Mouse (Mus musculus) mouse embryonic stem cell (cell line): Measurements from ENCODE around the gene Nme4.
"Not testable (repeated sequence)": the region's sequence is repeated elsewhere in the genome, so short reads cannot be mapped to it uniquely, and the experiment has no call there.

ENCODE experiments used
- in situ Hi-C, 2 experiments: fragments of 300-500 bp; cut with MboI; formaldehyde crosslinking; loops; 1 replicate in 1 of 2; 3 replicates in 1 of 2; pipeline ENCODE4 v1.14.3; 2019 to 2020; ENCODE audit warnings: low sequenced_read_pairs in 2 of 2, low pct_unique_long_range_greater_than_20kb in 1 of 2, mixed read lengths in 1 of 2; ENCODE audit not compliant: unreplicated experiment in 1 of 2

Nme4 gene

GRCm38 (mm10) chr17:26115205-26115898 is 19.9 kb upstream of the Nme4 start:
- in situ Hi-C loops: no loop called here

- in situ Hi-C loops: not testable (repeated sequence)
Measured at GRCm38 (mm10) chr17:26114461-26114860, 19.1 kb upstream of the Nme4 start.

DNA sequence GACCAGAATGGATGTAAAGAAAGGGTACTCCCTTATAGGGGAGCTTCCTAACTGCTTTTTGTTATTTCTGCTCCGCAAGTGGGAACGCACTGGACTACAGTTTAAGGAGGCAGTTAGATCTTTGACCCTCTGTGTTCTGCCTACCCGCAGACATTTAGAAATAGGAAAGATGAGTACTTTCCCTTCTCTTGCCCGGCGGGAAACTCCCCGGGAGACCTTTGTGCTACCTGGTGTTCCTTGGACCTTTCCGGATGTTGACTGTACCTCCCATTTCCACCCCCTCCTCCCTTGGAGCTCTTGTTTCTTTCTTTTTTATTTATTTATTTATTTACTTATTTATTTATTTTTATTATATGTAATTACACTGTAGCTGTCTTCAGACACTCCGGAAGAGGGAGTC is 18.7 kb upstream of the Nme4 start:
- in situ Hi-C loops: no loop called here

DNA sequence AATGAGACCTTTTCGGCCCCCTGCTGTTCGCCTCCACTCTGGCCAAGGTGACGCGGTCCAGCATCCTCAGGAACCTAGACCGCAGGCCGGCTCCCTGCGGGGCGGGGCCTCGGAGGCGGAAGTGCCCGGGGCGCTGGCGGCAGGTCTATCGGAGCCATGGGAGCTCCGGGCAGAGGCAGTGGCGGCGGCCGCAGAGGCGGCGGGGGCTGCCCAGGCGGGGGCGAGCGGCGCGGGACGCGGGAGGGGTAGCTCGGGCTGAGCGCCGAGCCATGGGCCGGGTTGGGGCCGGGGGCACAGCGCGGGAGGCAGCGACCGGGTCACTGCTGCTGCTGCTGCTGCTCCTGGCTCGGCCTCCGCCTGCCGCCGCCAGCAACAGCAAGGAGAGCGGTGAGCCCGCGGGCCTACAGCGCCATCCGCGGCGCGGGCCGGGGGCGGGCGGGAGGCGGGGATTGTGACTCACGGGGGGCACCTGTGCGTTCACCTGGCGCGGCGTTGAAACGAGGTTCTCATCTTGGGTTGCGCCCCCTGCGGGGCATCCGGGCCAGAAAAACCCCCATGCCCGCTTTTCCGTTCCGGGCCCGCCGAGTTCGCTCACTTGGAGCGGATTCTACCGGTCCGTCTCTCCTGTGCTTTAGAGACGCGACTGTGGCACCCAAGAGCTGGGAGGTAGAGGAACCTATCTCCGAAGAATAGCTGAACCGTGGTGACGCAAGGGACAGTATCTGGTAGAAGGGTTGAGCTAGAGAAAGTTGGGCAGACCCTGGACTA is 18.0 kb upstream of the Nme4 start, which contains the start of gene Tmem8:
Gene Tmem8, plus strand, starts transcription at position 119 of the 768 bp plus-strand sequence.
- in situ Hi-C loops: no loop called here

- in situ Hi-C loops: no loop called here
Measured at GRCm38 (mm10) chr17:26112751-26113150, 17.3 kb upstream of the Nme4 start.

DNA sequence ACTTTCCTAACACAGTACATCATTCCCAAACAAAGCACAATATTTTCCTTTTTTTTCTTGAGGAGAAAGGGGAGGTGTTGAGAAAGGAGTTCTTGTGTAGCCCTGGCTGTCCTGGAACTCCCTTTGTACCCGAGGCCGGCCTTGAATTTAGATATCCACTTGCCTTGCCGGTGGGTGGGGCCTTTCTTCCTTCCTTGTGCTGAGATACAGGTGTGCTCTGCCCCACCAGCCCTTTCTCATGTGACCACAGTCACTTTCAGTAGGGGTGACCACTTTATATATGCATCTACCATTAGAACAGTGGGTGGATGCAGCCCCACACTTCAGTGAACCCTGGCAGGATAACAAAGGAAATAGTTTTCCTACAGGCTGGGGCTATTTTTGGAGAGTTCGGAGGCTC is 16.3 kb upstream of the Nme4 start:
- in situ Hi-C loops: no loop called here

DNA sequence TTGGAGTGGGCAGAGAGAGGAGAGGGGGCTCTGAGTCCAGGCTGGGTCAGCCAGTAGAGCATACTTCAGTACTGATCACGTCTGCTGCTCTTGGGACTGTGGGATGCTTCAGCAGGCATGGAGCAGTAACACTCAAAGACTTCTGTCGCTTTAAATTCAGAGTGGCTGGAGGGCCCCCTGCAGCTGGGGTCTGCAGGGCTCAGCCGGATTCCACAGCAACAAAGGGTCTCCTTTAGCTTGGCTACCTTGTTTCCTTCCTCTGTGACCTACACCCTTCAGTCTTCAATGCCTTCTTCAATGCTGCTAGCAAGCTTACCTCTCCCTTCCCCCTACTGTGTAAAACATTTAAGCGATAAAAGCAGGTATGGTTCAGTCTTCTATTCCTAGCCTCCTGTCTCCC is 15.6 kb upstream of the Nme4 start:
- in situ Hi-C loops: no loop called here

- in situ Hi-C loops: no loop called here
Measured at GRCm38 (mm10) chr17:26110156-26110555, 14.8 kb upstream of the Nme4 start.

- in situ Hi-C loops: no loop called here
Measured at GRCm38 (mm10) chr17:26105619-26106018, 10.2 kb upstream of the Nme4 start.

GRCm38 (mm10) chr17:26101478-26101877 is 6.1 kb upstream of the Nme4 start:
- in situ Hi-C loops: no loop called here

DNA sequence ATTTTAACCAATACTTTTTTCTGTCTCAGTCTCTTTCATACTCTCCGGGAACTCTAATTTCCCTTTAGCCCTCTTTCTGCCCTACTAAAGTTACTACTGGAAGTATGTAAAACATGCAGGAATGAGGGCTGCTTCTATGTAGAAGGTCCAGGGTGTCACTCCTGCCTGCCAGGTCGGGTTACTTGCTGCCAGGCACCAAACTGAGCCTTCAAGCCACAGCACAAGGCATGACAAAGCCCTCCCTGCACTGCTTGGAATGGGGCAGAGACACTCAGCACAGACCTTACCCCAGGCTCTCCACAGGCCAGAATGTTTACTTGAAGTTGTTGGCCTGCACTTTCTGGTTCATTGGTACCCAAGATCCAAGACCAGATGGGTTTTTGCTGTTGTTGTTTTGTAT is 4.8 kb upstream of the Nme4 start:
- in situ Hi-C loops: no loop called here

DNA sequence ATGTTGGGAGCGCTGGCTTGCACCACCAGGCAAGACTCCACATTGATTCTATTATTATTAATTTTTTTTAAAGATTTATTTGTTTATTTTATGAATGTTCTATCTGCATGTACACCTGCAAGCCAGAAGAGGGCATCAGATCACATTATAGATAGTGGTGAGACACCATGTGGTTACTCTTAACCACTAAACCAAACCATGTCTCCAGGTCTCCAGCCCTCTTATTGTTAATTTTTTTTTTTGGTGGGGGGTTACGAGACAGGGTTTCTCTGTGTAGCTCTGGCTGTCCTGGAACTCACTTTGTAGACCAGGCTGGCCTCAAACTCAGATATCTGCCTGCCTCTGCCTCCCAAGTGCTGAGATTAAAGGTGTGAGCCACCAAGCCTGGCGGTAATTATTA is 3.9 kb upstream of the Nme4 start:
- in situ Hi-C loops: not testable (repeated sequence)

- in situ Hi-C loops: no loop called here
Measured at GRCm38 (mm10) chr17:26098461-26098860, 3.1 kb upstream of the Nme4 start.

DNA sequence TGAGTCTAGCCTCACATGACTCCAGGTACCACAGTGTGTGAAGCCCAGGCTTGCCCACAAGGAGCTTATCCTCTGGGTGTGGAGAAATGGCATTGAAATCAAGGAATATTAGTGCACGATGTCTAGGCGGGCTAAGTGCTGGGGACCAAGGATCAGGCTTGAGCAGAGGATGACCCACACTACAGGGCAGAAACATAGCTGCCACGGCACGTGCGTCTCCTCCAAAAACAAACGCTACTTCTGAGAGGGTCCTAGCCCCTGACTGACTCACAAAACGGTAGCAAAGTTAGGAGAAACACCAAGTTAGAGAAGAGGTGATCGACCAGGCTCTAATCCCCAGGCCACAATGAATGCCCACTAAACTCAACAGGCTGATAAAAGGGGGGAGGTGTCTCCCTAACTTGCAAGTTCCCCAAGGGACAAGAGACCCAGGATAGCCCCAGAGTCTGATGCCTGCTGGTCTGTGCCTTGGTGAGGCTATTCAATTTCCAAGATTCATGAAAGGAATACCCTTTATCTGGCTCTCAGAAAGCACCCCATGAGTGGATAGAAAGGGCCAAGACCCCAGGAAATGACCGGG is 781 bp downstream of the Nme4 start:
- in situ Hi-C loops: no loop called here

GRCm38 (mm10) chr17:26089905-26090632 is 5.3 kb downstream of the Nme4 start, which contains the start of gene Decr2:
TSS of gene Decr2 (minus strand) at chr17:26090337.
- in situ Hi-C loops: no loop called here

GRCm38 (mm10) chr17:26087059-26087564 is 8.3 kb downstream of the Nme4 start:
- in situ Hi-C loops: no loop called here

GRCm38 (mm10) chr17:26080867-26081266 is 14.5 kb downstream of the Nme4 start:
- in situ Hi-C loops: no loop called here

DNA sequence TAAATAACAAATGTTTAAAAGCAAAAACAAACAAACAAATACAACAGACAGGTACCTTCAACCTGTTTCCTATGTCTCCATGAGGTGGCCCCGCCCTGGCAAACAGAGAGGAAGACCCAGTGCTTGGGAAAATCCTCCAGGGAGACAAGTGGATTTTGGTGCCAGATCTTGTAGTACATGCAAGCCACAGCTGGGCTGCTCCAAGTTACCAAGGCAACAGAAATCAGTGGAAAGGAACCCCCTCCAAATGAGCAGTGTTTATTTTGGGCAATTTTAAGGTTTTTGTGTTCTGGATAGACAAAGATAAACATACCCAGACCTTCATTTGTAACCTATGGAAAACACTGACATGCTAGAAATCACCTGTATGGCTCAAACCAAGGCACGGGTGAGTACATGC is 16.6 kb downstream of the Nme4 start:
- in situ Hi-C loops: no loop called here

- in situ Hi-C loops: no loop called here
Measured at GRCm38 (mm10) chr17:26075246-26075645, 20.2 kb downstream of the Nme4 start.
